Mouse (Mus musculus): Measurements from ENCODE around the gene Thap8. TPM values are rescaled to one million over a fixed set of nuclear protein-coding genes. Genes with fewer than 3 reads are reported as not detected.

Thap8 gene
- polyA plus RNA-seq, 1 experiment from 2014 or later, result 0.66 TPM

DNA sequence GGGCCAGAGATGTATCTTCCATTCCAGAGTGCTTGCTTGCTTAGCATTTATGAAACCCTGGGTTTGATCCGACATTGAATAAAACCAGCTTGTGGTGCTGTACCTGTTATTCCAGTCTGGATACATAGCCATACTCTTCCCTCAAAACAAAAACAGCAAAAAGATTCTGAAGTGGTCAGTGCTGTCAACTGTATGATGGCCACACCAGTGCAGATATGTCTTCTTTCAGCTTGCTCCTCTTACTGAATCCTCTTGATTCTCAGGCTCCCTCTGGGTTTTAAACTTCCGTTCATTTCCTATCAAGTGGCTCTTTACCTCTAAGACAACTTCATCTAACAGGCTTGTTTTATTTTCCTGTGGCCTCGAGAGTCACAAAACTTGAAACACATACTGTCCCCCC lies 43.9 kb downstream of the Thap8 start, which contains the start of gene Sdhaf1:
TSS of gene Sdhaf1 (minus strand) at position 101 of the 400 bp plus-strand sequence.
- ATAC-seq (ENCODE audit: low FRiP score), result no peak
- H3K4me2 ChIP-seq, result peak within 1 kb of the TSS; percentile 72
- H3K36me3 ChIP-seq, result no peaks in the 10 kb centered on the region

GRCm38 (mm10) chr7:30324300-30324944 lies 44.5 kb downstream of the Thap8 start:
- no peak for ATAC-seq (ENCODE audit: low FRiP score)
- peaks cover 23% of the 10 kb centered on the region for H3K4me1 ChIP-seq (replicated peaks)
- peaks cover 23% of the 10 kb centered on the region for H3K27me3 ChIP-seq
- WGBS, result 81% methylated on average over 5 of the region's 5 CpGs
- H3K9ac ChIP-seq, result no peak overlapping the region
- H3K36me3 ChIP-seq, result no peaks in the 10 kb centered on the region
- no peak overlapping the region for H3K27ac ChIP-seq
- no peak overlapping the region for H3K4me2 ChIP-seq
- H3K9me3 ChIP-seq, result peaks cover 3% of the 10 kb centered on the region; the same call in 1 of the 2 replicates
- no peak overlapping the region for H3K4me3 ChIP-seq

More for the DNA sequence above, 43.9 kb downstream of the Thap8 start, which contains the start of gene Sdhaf1:
- H3K27me3 ChIP-seq, result peaks cover 22% of the 10 kb centered on the region
- H3K4me3 ChIP-seq, result peak within 1 kb of the TSS; percentile 78
- 79% methylated on average over 3 of the region's 3 CpGs for WGBS
- H3K27ac ChIP-seq, result peak within 1 kb of the TSS; percentile 49; the same call in 1 of the 2 replicates
- H3K9me3 ChIP-seq, result peaks cover 3% of the 10 kb centered on the region; the same call in 1 of the 2 replicates
- peaks cover 23% of the 10 kb centered on the region for H3K4me1 ChIP-seq (replicated peaks)
- H3K9ac ChIP-seq, result 0 out of 2 replicates have a peak within 1 kb of the TSS, but pooled peaks have one; percentile 92

DNA sequence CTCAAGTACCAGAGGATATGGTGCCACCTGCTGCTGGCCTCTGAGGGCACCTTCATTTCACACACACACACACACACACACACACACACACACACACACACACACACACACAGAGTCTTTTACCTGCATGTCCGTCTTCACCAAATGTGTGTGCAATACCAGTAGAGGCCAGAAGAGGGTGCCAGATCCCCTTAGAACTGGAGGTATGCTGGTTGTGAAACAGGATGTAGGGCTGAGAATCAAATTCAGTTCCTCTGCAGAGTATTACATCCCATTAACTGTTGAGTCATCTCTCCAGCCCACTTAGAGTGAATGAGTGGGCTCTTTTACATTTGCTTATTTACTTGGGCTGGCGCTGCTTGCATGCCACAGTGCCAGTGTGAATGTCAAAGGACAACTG lies 45.5 kb downstream of the Thap8 start:
- no peak for ATAC-seq (ENCODE audit: low FRiP score)
- Histone ChIP-seq H3K9me3 (peaks cover 3% of the 10 kb centered on the region; the same call in 1 of the 2 replicates), H3K9ac (no peak overlapping the region), H3K36me3 (no peaks in the 10 kb centered on the region), H3K27ac (no peak overlapping the region), H3K4me2 (no peak overlapping the region), H3K27me3 (peaks cover 23% of the 10 kb centered on the region), H3K4me1 (replicated peaks) (peaks cover 23% of the 10 kb centered on the region), H3K4me3 (no peak overlapping the region)
- 44% methylated on average over 2 of the region's 2 CpGs for WGBS

DNA sequence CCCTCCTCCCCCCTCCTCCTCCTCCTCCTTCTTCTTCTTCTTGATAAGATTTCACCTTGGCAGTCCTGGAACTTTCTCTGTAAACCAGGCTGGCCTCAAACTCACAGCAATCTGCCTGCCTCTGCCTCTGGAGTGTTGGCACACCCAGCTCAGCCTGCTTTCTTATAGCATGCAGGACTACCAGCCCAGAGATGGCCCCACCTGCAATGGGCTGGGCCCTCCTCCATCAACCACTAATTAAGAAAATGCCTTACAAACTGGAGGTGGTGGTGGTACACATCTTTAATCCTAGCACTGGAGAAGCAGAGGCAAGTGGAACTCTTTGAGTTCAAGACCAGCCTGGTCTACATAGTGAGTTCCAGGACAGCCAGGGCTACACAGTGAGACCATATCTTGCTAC lies 46.5 kb downstream of the Thap8 start:
- no peak for ATAC-seq (ENCODE audit: low FRiP score)
- H3K27me3 ChIP-seq, result peaks cover 23% of the 10 kb centered on the region
- H3K27ac ChIP-seq, result no peak overlapping the region
- no peak overlapping the region for H3K4me2 ChIP-seq
- peaks cover 19% of the 10 kb centered on the region for H3K4me1 ChIP-seq (replicated peaks)
- H3K36me3 ChIP-seq, result no peaks in the 10 kb centered on the region
- H3K9me3 ChIP-seq, result peaks cover 3% of the 10 kb centered on the region; the same call in 1 of the 2 replicates
- no peak overlapping the region for H3K4me3 ChIP-seq
- no peak overlapping the region for H3K9ac ChIP-seq

DNA sequence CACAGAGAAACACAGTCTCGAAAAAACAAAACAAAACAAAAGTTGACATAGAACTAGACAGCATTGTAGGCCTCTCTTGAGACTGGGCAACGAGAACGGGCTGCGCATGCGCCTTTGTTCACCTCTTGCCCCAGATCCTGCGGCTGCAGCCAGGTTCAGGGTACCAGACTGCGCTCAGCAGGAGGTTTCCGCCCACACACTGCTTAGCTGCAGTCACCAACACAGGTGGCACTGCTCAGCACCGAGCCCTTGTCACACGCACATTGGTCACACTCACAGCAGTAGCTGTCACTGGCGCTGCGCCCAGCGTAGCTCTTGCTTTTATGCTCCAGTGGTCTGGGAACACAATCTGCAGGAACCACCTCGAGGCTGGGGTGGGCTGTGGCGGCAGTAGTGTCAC lies 47.2 kb downstream of the Thap8 start:
- Histone ChIP-seq H3K4me2 (no peak overlapping the region), H3K36me3 (no peaks in the 10 kb centered on the region), H3K27ac (no peak overlapping the region), H3K4me3 (no peak overlapping the region), H3K27me3 (peaks cover 23% of the 10 kb centered on the region), H3K9me3 (peaks cover 3% of the 10 kb centered on the region; the same call in 1 of the 2 replicates), H3K4me1 (replicated peaks) (peaks cover 22% of the 10 kb centered on the region), H3K9ac (peak overlapping the region; percentile 46; the same call in 1 of the 2 replicates)
- ATAC-seq (ENCODE audit: low FRiP score), result no peak
- WGBS, result 53% methylated on average over 15 of the region's 15 CpGs

GRCm38 (mm10) chr7:30328379-30328778 lies 48.5 kb downstream of the Thap8 start:
- Histone ChIP-seq H3K9ac (no peak overlapping the region), H3K4me1 (replicated peaks) (peaks cover 27% of the 10 kb centered on the region), H3K4me2 (no peak overlapping the region), H3K4me3 (no peak overlapping the region), H3K9me3 (peaks cover 3% of the 10 kb centered on the region; the same call in 1 of the 2 replicates), H3K27ac (no peak overlapping the region), H3K27me3 (peaks cover 28% of the 10 kb centered on the region), H3K36me3 (no peaks in the 10 kb centered on the region)
- no peak for ATAC-seq (ENCODE audit: low FRiP score)
- 52% methylated on average over 10 of the region's 10 CpGs for WGBS

DNA sequence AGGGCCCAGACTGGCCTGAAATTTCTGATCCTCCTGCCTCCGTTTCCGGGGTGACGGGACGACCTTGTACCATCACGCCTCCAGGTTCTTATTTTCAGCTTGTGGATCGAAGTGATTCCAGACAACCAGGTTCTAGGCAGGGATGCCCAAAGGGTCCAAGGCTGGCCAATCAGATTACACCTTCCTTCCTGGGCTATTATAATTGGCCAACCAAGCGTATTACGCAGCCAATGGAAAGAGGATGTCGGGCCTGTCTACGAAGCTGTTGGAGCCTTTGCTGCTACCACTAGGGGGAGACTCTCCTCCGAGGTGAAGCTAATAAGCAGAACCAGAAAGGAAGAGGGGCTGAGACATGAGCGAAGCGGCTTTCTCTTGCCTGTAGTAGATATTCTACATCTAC lies 52.0 kb downstream of the Thap8 start:
- 3% methylated on average over 13 of the region's 13 CpGs for WGBS
- peak overlapping the region; percentile 25 for H3K4me3 ChIP-seq
- H3K27me3 ChIP-seq, result peaks cover 45% of the 10 kb centered on the region
- ATAC-seq (ENCODE audit: low FRiP score), result peak; percentile 94
- no peak overlapping the region for H3K9ac ChIP-seq
- peak overlapping the region; percentile 50 for H3K4me2 ChIP-seq
- peak overlapping the region; percentile 63; the same call in 1 of the 2 replicates for H3K27ac ChIP-seq
- peaks cover 44% of the 10 kb centered on the region for H3K4me1 ChIP-seq (replicated peaks)
- no peaks in the 10 kb centered on the region for H3K9me3 ChIP-seq
- no peaks in the 10 kb centered on the region for H3K36me3 ChIP-seq

DNA sequence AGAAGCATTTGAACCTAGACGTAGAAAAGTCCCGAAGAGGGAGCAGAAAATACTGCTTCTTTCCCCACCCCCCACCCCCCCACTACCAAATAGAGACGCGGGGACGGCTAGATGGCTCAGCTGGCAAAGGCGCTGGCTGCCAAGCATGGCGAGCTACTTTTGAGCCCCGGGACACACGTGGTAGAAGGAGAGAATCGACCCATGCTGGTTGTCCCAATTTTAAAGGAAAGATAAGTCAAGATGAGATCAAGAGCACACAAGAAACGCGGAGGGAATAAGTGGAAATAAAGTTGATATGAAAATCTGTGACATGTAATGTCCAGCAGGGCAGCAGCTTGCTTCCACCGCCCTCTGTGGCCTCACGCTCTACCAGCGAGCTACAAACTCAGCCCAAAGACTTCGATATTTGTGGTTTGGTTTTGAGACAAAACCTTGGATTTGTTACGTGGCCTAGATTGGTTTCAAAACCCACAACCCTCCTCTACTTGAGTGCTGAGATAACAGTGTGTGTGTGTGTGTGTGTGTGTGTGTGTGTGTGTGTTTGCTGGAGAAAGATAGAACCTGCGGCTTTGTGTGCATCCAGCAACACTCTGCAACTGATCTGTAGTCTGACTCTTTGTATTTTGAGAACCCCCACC lies 52.8 kb downstream of the Thap8 start:
- no peaks in the 10 kb centered on the region for H3K9me3 ChIP-seq
- 0 out of 2 replicates have a peak overlapping the region, but pooled peaks have one; percentile 19 for H3K9ac ChIP-seq
- no peak overlapping the region for H3K27ac ChIP-seq
- no peaks in the 10 kb centered on the region for H3K36me3 ChIP-seq
- H3K27me3 ChIP-seq, result peaks cover 41% of the 10 kb centered on the region
- WGBS, result 63% methylated on average over 18 of the region's 18 CpGs
- peak overlapping the region; percentile 50 for H3K4me2 ChIP-seq
- peaks cover 38% of the 10 kb centered on the region for H3K4me1 ChIP-seq (replicated peaks)
- no peak overlapping the region; the same call in 1 of the 2 replicates for H3K4me3 ChIP-seq
- ATAC-seq (ENCODE audit: low FRiP score), result no peak

DNA sequence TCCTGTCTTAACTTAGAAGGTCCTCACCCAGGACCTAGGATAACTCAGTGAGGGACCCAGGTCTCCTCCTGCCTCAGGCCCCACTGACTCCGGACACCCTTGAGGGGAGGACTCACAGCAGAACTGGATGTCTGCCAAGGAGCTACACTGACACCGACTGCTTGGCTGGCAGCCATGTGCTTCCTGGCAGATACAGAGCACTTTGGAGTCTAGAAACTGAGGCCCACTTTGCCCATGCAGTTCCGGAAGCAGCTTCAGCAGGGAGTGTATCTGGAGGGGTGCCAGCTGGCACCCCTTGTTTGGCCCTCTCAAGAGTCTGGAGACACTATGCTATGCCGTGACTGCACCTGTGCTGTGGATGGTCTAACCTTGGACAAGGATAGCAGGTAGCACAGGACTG lies 53.5 kb downstream of the Thap8 start:
- H3K9me3 ChIP-seq, result no peaks in the 10 kb centered on the region
- no peaks in the 10 kb centered on the region for H3K36me3 ChIP-seq
- H3K4me1 ChIP-seq (replicated peaks), result peaks cover 38% of the 10 kb centered on the region
- 55% methylated on average over 4 of the region's 4 CpGs for WGBS
- H3K9ac ChIP-seq, result no peak overlapping the region
- no peak overlapping the region for H3K4me2 ChIP-seq
- ATAC-seq (ENCODE audit: low FRiP score), result peak; percentile 49
- peak overlapping the region; percentile 58; the same call in 1 of the 2 replicates for H3K27ac ChIP-seq
- H3K27me3 ChIP-seq, result peaks cover 39% of the 10 kb centered on the region
- H3K4me3 ChIP-seq, result no peak overlapping the region

DNA sequence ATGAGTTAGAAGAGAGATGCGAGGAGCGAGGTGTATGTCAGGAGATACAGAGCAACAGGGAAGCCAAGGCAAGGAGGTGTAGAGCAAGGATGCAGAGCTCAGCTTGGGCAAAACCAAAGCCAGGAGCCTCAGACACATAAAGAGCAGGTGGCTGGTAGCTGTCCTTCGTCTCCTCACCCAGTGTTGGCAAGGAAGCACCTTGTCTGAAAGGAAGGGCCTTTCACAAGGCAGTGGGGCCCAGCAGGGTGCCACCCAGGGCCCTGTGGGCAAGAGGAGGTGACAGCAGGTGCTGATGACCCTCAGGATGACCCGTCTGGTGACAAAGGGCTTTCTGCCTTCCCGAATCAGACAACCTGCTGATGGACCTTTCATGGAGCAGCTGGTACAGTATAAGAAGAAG lies 54.7 kb downstream of the Thap8 start:
- peaks cover 38% of the 10 kb centered on the region for H3K4me1 ChIP-seq (replicated peaks)
- no peaks in the 10 kb centered on the region for H3K9me3 ChIP-seq
- peak overlapping the region; percentile 55 for H3K9ac ChIP-seq
- WGBS, result 62% methylated on average over 5 of the region's 5 CpGs
- ATAC-seq (ENCODE audit: low FRiP score), result no peak
- H3K27ac ChIP-seq, result no peak overlapping the region
- H3K4me3 ChIP-seq, result no peak overlapping the region
- peaks cover 46% of the 10 kb centered on the region for H3K27me3 ChIP-seq
- no peak overlapping the region for H3K4me2 ChIP-seq
- H3K36me3 ChIP-seq, result no peaks in the 10 kb centered on the region

GRCm38 (mm10) chr7:30335688-30336087 lies 55.8 kb downstream of the Thap8 start:
- Histone ChIP-seq H3K4me1 (replicated peaks) (peaks cover 38% of the 10 kb centered on the region), H3K4me2 (no peak overlapping the region), H3K27me3 (peaks cover 50% of the 10 kb centered on the region), H3K9me3 (no peaks in the 10 kb centered on the region), H3K9ac (no peak overlapping the region), H3K36me3 (no peaks in the 10 kb centered on the region), H3K4me3 (no peak overlapping the region), H3K27ac (no peak overlapping the region)
- WGBS, result 72% methylated on average over 6 of the region's 6 CpGs
- ATAC-seq (ENCODE audit: low FRiP score), result no peak

GRCm38 (mm10) chr7:30336384-30336783 lies 56.5 kb downstream of the Thap8 start:
- no peak overlapping the region for H3K4me2 ChIP-seq

More at GRCm38 (mm10) chr7:30336384-30336783, 56.5 kb downstream of the Thap8 start:
- no peaks in the 10 kb centered on the region for H3K36me3 ChIP-seq
- H3K4me1 ChIP-seq (replicated peaks), result peaks cover 33% of the 10 kb centered on the region
- peaks cover 56% of the 10 kb centered on the region for H3K27me3 ChIP-seq
- H3K9me3 ChIP-seq, result no peaks in the 10 kb centered on the region
- ATAC-seq (ENCODE audit: low FRiP score), result peak; percentile 33; the same call in 1 of the 2 replicates
- H3K4me3 ChIP-seq, result no peak overlapping the region
- WGBS, result 2% methylated on average over 9 of the region's 9 CpGs
- H3K9ac ChIP-seq, result no peak overlapping the region
- H3K27ac ChIP-seq, result no peak overlapping the region

All from hindbrain, embryonic 13.5 days (tissue).